Mouse (Mus musculus) lung, postnatal 25 days (tissue): Measurements from ENCODE around the gene Olfr111.
"Not testable (repeated sequence)": the region's sequence is repeated elsewhere in the genome, so short reads cannot be mapped to it uniquely, and the experiment has no call there.

Source experiments
- DNase-seq: peaks from one replicate; pipeline ENCODE4 v3.0.0; 2022; ENCODE audit warnings: low spot score

The Olfr111 gene

GRCm38 (mm10) chr17:37507730-37508129 is at the start of gene Olfr111:
Olfr111 (plus strand) TSS chr17:37508030.
- DNase-seq, result no peak

- no peak for DNase-seq
These were observed 49.2 kb upstream of the Olfr111 start, which contains the start of gene Olfr109 for GRCm38 (mm10) chr17:37458616-37459015. Olfr109 (plus strand) TSS chr17:37458916.

- DNase-seq, result no peak
These were observed 24.4 kb upstream of the Olfr111 start, which contains the start of gene H2-M2 for GRCm38 (mm10) chr17:37483452-37483851. H2-M2 (minus strand) TSS chr17:37483552.

GRCm38 (mm10) chr17:37491930-37492518 is 15.8 kb upstream of the Olfr111 start, which contains the start of gene Olfr110:
Olfr110 (plus strand) TSS chr17:37492468.
- no peak for DNase-seq

- DNase-seq, result peak; percentile 2
These were observed 16.8 kb downstream of the Olfr111 start for GRCm38 (mm10) chr17:37524612-37525011.

GRCm38 (mm10) chr17:37525427-37525826 is 17.6 kb downstream of the Olfr111 start:
- DNase-seq, result peak; percentile 1

- DNase-seq, result no peak
These were observed 27.3 kb downstream of the Olfr111 start for GRCm38 (mm10) chr17:37535173-37535572.

- DNase-seq, result not testable (repeated sequence)
These were observed 30.6 kb downstream of the Olfr111 start for GRCm38 (mm10) chr17:37538416-37538815.

GRCm38 (mm10) chr17:37541454-37542119 is 33.8 kb downstream of the Olfr111 start:
- DNase-seq, result no peak

GRCm38 (mm10) chr17:37543800-37544435 is 36.1 kb downstream of the Olfr111 start:
- DNase-seq, result no peak

- DNase-seq, result no peak
These were observed 51.2 kb downstream of the Olfr111 start for GRCm38 (mm10) chr17:37558913-37559615.

GRCm38 (mm10) chr17:37569351-37569750 is 61.5 kb downstream of the Olfr111 start, which contains the start of gene Olfr112:
Olfr112 (minus strand) TSS chr17:37569451.
- DNase-seq, result no peak

GRCm38 (mm10) chr17:37577563-37577962 is 69.7 kb downstream of the Olfr111 start, which contains the start of gene Olfr113:
Olfr113 (minus strand) TSS chr17:37577663.
- no peak for DNase-seq
